Mouse (Mus musculus) neutrophil, adult 5-6 weeks (primary cell): ENCODE data around the gene Slfnl1. TPM values are rescaled to one million over a fixed set of nuclear protein-coding genes. Genes with fewer than 3 reads are reported as not detected.

ENCODE experiments used
- ATAC-seq: fragments of 151-379, 151-347 bp; 2 replicates; pipeline ENCODE4 v1.8.0; 2017; ENCODE audit warnings: mild to moderate bottlenecking, moderate TSS enrichment; ENCODE audit not compliant: insufficient number of reproducible peaks, poor library complexity, low FRiP score, severe bottlenecking; ENCODE audit errors: extremely low read depth
- total RNA-seq: library from RNA; stranded (forward); fragments of 200-1000 nt; gene quantifications from 2 replicates; pipeline ENCODE4 v1.2.3, GENCODE M21; 2017

Slfnl1 gene
- total RNA-seq, 1 experiment from 2014 or later, result 0.35 TPM

- no peak for ATAC-seq
These were observed 39.0 kb downstream of the Slfnl1 start for GRCm38 (mm10) chr4:120571070-120571464.

GRCm38 (mm10) chr4:120571691-120572090 lies 39.7 kb downstream of the Slfnl1 start:
- no peak for ATAC-seq

GRCm38 (mm10) chr4:120580894-120581293 lies 48.9 kb downstream of the Slfnl1 start:
- no peak for ATAC-seq

- no peak for ATAC-seq
These were observed 49.7 kb downstream of the Slfnl1 start for GRCm38 (mm10) chr4:120581711-120582110.

Other genes starting within 250 kb of the Slfnl1 start
- gene Foxo6, start 244.9 kb upstream of the Slfnl1 start, total RNA-seq, result not detected in 2 replicates
- 10.2 and 15.4 TPM in 2 replicates for gene Scmh1, start 127.0 kb upstream of the Slfnl1 start, total RNA-seq
- 8.7 and 9.5 TPM in 2 replicates for gene Ctps, start 38.0 kb downstream of the Slfnl1 start, total RNA-seq
- gene Gm8439, start 56.5 kb downstream of the Slfnl1 start, total RNA-seq, result not detected in 2 replicates
- 0.74 TPM in 1 of 2 replicates, not detected in the other for gene Cited4, start 134.3 kb downstream of the Slfnl1 start, total RNA-seq
- 0.12 TPM in 1 of 2 replicates, not detected in the other for gene Kcnq4, start 216.4 kb downstream of the Slfnl1 start, total RNA-seq